Mouse (Mus musculus) cortical plate, adult 2 months (tissue): ENCODE measurements around the gene Tanc2.

ENCODE experiments used
- CTCF ChIP-seq: fragments of 200-500 bp; IDR thresholded peaks from 2 replicates; pipeline ENCODE4 v1.5.1; 2011; ENCODE audit warnings: mild to moderate bottlenecking, control low read depth, low read length; ENCODE audit not compliant: insufficient read depth; ENCODE audit errors: extremely low read depth
- POLR2A ChIP-seq: fragments of 200-500 bp; IDR thresholded peaks from 2 replicates; pipeline ENCODE4 v1.6.1; 2011; ENCODE audit warnings: mild to moderate bottlenecking, low read length, control low read depth; ENCODE audit not compliant: insufficient read depth; ENCODE audit errors: extremely low read depth

GRCm38 (mm10) chr11:105803686-105804085 lies 213.9 kb downstream of the Tanc2 start:
- TF ChIP-seq CTCF (no peak), POLR2A (no peak)
